Mouse (Mus musculus): ENCODE measurements around the gene Gas1. TPM values are rescaled to one million over a fixed set of nuclear protein-coding genes. Genes with fewer than 3 reads are reported as not detected.

The Gas1 gene
- polyA plus RNA-seq, 1 experiment from 2014 or later: 3.1 TPM

DNA sequence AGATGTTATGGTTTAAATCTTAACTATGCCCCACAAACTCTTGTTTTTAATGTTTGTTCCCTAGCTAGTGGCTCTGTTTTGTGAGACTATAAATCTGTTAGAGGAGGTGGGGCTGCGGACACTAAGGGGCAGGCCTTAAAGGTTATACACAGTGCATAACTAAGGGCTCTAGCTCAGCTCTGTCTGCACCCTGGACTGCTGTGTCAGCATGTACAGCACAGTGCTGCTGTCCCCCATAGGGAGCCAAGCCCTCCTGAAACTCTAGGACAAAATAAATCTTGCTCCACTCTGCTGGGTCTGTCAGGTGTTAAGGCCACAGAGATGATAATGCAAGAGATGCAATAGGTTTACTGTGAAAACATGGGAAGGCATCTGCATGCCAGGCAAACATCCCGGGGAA is 10.1 kb upstream of the Gas1 start:
- TF ChIP-seq EP300 (IDR thresholded peaks at IDR 0.05; ENCODE audit: low read depth): no peak
- TF ChIP-seq CTCF (IDR thresholded peaks at IDR 0.05; ENCODE audit: low read depth): no peak
- no peak for ATAC-seq
- no peak overlapping the region for H3K9ac ChIP-seq (replicated peaks)
- no peaks in the 10 kb centered on the region for H3K36me3 ChIP-seq (replicated peaks; ENCODE audit: insufficient read depth, low read length)
- H3K27me3 ChIP-seq (ENCODE audit: insufficient read depth, low read length): peaks cover 7% of the 10 kb centered on the region; the same call in 1 of the 2 replicates
- WGBS (ENCODE audit: insufficient replicate concordance): 72% methylated on average over 2 of the region's 2 CpGs
- peaks cover 4% of the 10 kb centered on the region; the same call in 1 of the 2 replicates for H3K9me3 ChIP-seq (ENCODE audit: low read length)
- H3K27ac ChIP-seq (ENCODE audit: low read depth): no peak overlapping the region
- DNase-seq: no peak
- no peaks in the 10 kb centered on the region for H3K4me1 ChIP-seq (ENCODE audit: insufficient read depth)
- H3K4me2 ChIP-seq (ENCODE audit: low read depth, low read length): no peak overlapping the region
- H3K4me3 ChIP-seq (ENCODE audit: low read depth, low read length): no peak overlapping the region

DNA sequence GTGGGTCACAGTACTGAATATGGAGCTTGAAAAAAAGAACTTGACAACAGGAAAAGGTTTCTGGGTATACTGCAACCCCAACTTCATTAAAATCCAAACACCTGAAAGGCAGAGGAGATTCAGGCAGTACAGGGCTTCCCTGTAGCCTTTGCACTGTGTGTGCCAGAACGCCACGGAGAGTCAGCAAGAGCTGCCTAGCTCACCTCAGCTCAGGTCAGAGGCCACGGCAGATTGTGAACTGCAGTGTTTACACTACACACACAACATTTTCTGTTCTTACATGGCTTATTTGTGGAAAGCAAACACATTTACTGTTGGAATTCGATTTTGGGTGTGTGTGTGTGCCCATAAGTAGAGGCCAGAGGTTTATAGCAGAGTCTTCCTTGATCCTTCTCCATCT is 5.2 kb upstream of the Gas1 start:
- TF ChIP-seq CTCF (IDR thresholded peaks at IDR 0.05; ENCODE audit: low read depth) (no peak), EP300 (IDR thresholded peaks at IDR 0.05; ENCODE audit: low read depth) (no peak)
- Histone ChIP-seq H3K9ac (replicated peaks) (no peak overlapping the region), H3K4me2 (ENCODE audit: low read depth, low read length) (no peak overlapping the region), H3K9me3 (ENCODE audit: low read length) (peaks cover 4% of the 10 kb centered on the region; the same call in 1 of the 2 replicates), H3K27ac (ENCODE audit: low read depth) (no peak overlapping the region), H3K4me3 (ENCODE audit: low read depth, low read length) (no peak overlapping the region), H3K27me3 (ENCODE audit: insufficient read depth, low read length) (peaks cover 12% of the 10 kb centered on the region), H3K4me1 (ENCODE audit: insufficient read depth) (no peaks in the 10 kb centered on the region), H3K36me3 (replicated peaks; ENCODE audit: insufficient read depth, low read length) (no peaks in the 10 kb centered on the region)
- 43% methylated on average over 4 of the region's 4 CpGs for WGBS (ENCODE audit: insufficient replicate concordance)
- no peak for ATAC-seq
- no peak for DNase-seq

GRCm38 (mm10) chr13:60179641-60180040 is 2.5 kb upstream of the Gas1 start:
- no peak overlapping the region for H3K9ac ChIP-seq (replicated peaks)
- peaks cover 8% of the 10 kb centered on the region; the same call in 1 of the 2 replicates for H3K4me1 ChIP-seq (ENCODE audit: insufficient read depth)
- WGBS (ENCODE audit: insufficient replicate concordance): 75% methylated on average over 4 of the region's 4 CpGs
- no peak overlapping the region for H3K4me2 ChIP-seq (ENCODE audit: low read depth, low read length)
- ATAC-seq: no peak
- TF ChIP-seq CTCF (IDR thresholded peaks at IDR 0.05; ENCODE audit: low read depth): no peak
- TF ChIP-seq EP300 (IDR thresholded peaks at IDR 0.05; ENCODE audit: low read depth): no peak
- H3K36me3 ChIP-seq (replicated peaks; ENCODE audit: insufficient read depth, low read length): no peaks in the 10 kb centered on the region
- H3K27me3 ChIP-seq (ENCODE audit: insufficient read depth, low read length): peaks cover 39% of the 10 kb centered on the region
- no peak overlapping the region for H3K27ac ChIP-seq (ENCODE audit: low read depth)
- H3K9me3 ChIP-seq (ENCODE audit: low read length): no peaks in the 10 kb centered on the region
- no peak for DNase-seq
- no peak overlapping the region for H3K4me3 ChIP-seq (ENCODE audit: low read depth, low read length)

DNA sequence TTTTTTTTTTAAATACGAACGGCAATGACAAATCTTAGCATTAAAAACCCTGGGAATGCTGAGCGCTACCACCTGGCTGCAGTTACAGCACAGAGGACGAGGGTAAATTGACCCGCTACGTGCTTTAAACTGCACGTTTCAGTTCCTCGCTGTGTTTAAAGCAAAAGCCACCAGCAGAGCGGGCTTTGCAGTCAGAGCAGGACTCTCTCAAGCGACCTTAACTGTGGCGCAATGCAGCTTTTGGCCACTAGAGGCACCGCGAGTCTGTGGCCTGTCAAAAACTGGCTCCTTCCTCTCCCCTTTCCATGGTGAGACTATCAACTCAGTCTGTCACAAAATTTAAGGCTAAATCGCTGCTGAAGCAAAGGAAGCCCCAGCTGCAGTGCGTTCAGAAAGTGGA is 1.3 kb upstream of the Gas1 start:
- Histone ChIP-seq H3K4me2 (ENCODE audit: low read depth, low read length) (peak overlapping the region; percentile 78), H3K9ac (replicated peaks) (no peak overlapping the region), H3K4me1 (ENCODE audit: insufficient read depth) (peaks cover 8% of the 10 kb centered on the region; the same call in 1 of the 2 replicates), H3K9me3 (ENCODE audit: low read length) (no peaks in the 10 kb centered on the region), H3K27me3 (ENCODE audit: insufficient read depth, low read length) (peaks cover 45% of the 10 kb centered on the region), H3K27ac (ENCODE audit: low read depth) (no peak overlapping the region), H3K4me3 (ENCODE audit: low read depth, low read length) (peak overlapping the region; percentile 52), H3K36me3 (replicated peaks; ENCODE audit: insufficient read depth, low read length) (no peaks in the 10 kb centered on the region)
- peak; percentile 89 for TF ChIP-seq CTCF (IDR thresholded peaks at IDR 0.05; ENCODE audit: low read depth)
- no peak for TF ChIP-seq EP300 (IDR thresholded peaks at IDR 0.05; ENCODE audit: low read depth)
- under 1% methylated on average over 15 of the region's 15 CpGs for WGBS (ENCODE audit: insufficient replicate concordance)
- DNase-seq (peak; percentile 84), ATAC-seq (peak; percentile 52; the same call in 1 of the 2 replicates)

GRCm38 (mm10) chr13:60177797-60178110 is 589 bp upstream of the Gas1 start:
- Histone ChIP-seq H3K4me1 (ENCODE audit: insufficient read depth) (peaks cover 11% of the 10 kb centered on the region; the same call in 1 of the 2 replicates), H3K9ac (replicated peaks) (no peak overlapping the region; the same call in 1 of the 2 replicates), H3K4me3 (ENCODE audit: low read depth, low read length) (peak overlapping the region; percentile 52), H3K9me3 (ENCODE audit: low read length) (no peaks in the 10 kb centered on the region), H3K4me2 (ENCODE audit: low read depth, low read length) (peak overlapping the region; percentile 78), H3K36me3 (replicated peaks; ENCODE audit: insufficient read depth, low read length) (no peaks in the 10 kb centered on the region), H3K27me3 (ENCODE audit: insufficient read depth, low read length) (peaks cover 48% of the 10 kb centered on the region), H3K27ac (ENCODE audit: low read depth) (no peak overlapping the region)
- 0% methylated on average over 13 of the region's 13 CpGs for WGBS (ENCODE audit: insufficient replicate concordance)
- DNase-seq (no peak), ATAC-seq (no peak)
- TF ChIP-seq EP300 (IDR thresholded peaks at IDR 0.05; ENCODE audit: low read depth): no peak
- no peak for TF ChIP-seq CTCF (IDR thresholded peaks at IDR 0.05; ENCODE audit: low read depth)

GRCm38 (mm10) chr13:60176776-60177105 is 424 bp downstream of the Gas1 start:
- Histone ChIP-seq H3K4me1 (ENCODE audit: insufficient read depth) (peaks cover 11% of the 10 kb centered on the region; the same call in 1 of the 2 replicates), H3K27me3 (ENCODE audit: insufficient read depth, low read length) (peaks cover 58% of the 10 kb centered on the region), H3K4me3 (ENCODE audit: low read depth, low read length) (peak overlapping the region; percentile 52), H3K9me3 (ENCODE audit: low read length) (no peaks in the 10 kb centered on the region), H3K36me3 (replicated peaks; ENCODE audit: insufficient read depth, low read length) (no peaks in the 10 kb centered on the region), H3K27ac (ENCODE audit: low read depth) (peak overlapping the region; percentile 51), H3K4me2 (ENCODE audit: low read depth, low read length) (peak overlapping the region; percentile 78), H3K9ac (replicated peaks) (peak overlapping the region; percentile 48)
- 1% methylated on average over 41 of the region's 53 CpGs for WGBS (ENCODE audit: insufficient replicate concordance)
- DNase-seq (peak; percentile 33), ATAC-seq (peak; percentile 6; the same call in 1 of the 2 replicates)
- TF ChIP-seq CTCF (IDR thresholded peaks at IDR 0.05; ENCODE audit: low read depth): no peak
